Mouse (Mus musculus): ENCODE measurements at regions not wholly inside any gene's neighbourhood (a gene's known extent, or its start where the extent isn't known, plus 50 kb on each side); places are given as distances from the start of the nearest gene placed in this dataset.

- TF ChIP-seq CTCF (IDR thresholded peaks at IDR 0.05; ENCODE audit: borderline replicate concordance, extremely low read depth, insufficient read depth, insufficient read length) = no peak
- TF ChIP-seq POLR2A (IDR thresholded peaks at IDR 0.05; ENCODE audit: borderline replicate concordance, extremely low read depth, insufficient read depth, insufficient read length, poor library complexity, severe bottlenecking) = no peak
These were observed 56.0 kb upstream of the Prdm11 start for GRCm38 (mm10) chr2:93101991-93102390.
